Mouse (Mus musculus) heart, embryonic 16.5 days (tissue): ENCODE measurements around the gene Mib2. TPM values are rescaled to one million over a fixed set of nuclear protein-coding genes. Genes with fewer than 3 reads are reported as not detected.

Experiments
- ATAC-seq: fragments of 200-750 bp; cut with Nextera tagmentation; replicated peaks from 2 replicates; pipeline ENCODE4 v1.8.0; 2017; ENCODE audit warnings: moderate number of reproducible peaks; ENCODE audit not compliant: insufficient read depth, low FRiP score; ENCODE audit errors: extremely low read depth
- H3K27ac ChIP-seq: fragments of 300-500 bp; sonication (generic); 2 replicates; pipeline ENCODE4 v1.5.1; 2014; ENCODE audit warnings: mild to moderate bottlenecking, low read length, control low read depth, moderate library complexity
- H3K27me3 ChIP-seq: fragments of 300-500 bp; sonication (generic); 2 replicates; pipeline ENCODE4 v1.6.1; 2014; ENCODE audit warnings: low read length, mixed read lengths; ENCODE audit not compliant: control insufficient read depth, insufficient read depth
- H3K36me3 ChIP-seq: fragments of 300-500 bp; sonication (generic); 2 replicates; pipeline ENCODE4 v1.6.1; 2014; ENCODE audit not compliant: control insufficient read depth, insufficient read depth
- H3K4me1 ChIP-seq: fragments of 300-500 bp; sonication (generic); 2 replicates; pipeline ENCODE4 v1.6.1; 2014; ENCODE audit warnings: low read length, mixed read lengths; ENCODE audit not compliant: control insufficient read depth, insufficient read depth
- H3K4me2 ChIP-seq: fragments of 300-500 bp; sonication (generic); 2 replicates; pipeline ENCODE4 v1.6.1; 2014; ENCODE audit warnings: low read depth, mild to moderate bottlenecking, control low read depth, low read length
- H3K4me3 ChIP-seq: fragments of 300-500 bp; sonication (generic); 2 replicates; pipeline ENCODE4 v1.5.1; 2014; ENCODE audit warnings: mild to moderate bottlenecking, control low read depth, low read length
- H3K9ac ChIP-seq: fragments of 300-500 bp; sonication (generic); 2 replicates; pipeline ENCODE4 v1.6.1; 2014; ENCODE audit warnings: low read length, control low read depth
- H3K9me3 ChIP-seq: fragments of 300-500 bp; sonication (generic); replicated peaks from 2 replicates; pipeline ENCODE4 v1.6.1; 2016; ENCODE audit warnings: low read length; ENCODE audit not compliant: control insufficient read depth
- WGBS: fragments of 180-500 bp; shearing (Covaris S2); extraction: QIAGEN DNeasy Blood & Tissue Kit; methylation state at CpG from one replicate; pipeline ENCODE4 v1.1.7; 2014; 5-methylcytosine and 5-hydroxymethylcytosine counted together
- polyA plus RNA-seq: library from polyadenylated mRNA; unstranded; fragments of >200 nt; fragmentation: Nextera tagmentation; extraction: Ambion mirVana; gene quantifications from 2 replicates; pipeline ENCODE4 v1.2.1, GENCODE M21; 2015

Gene Mib2
- 18.2 and 19.6 TPM in 2 replicates for polyA plus RNA-seq

DNA sequence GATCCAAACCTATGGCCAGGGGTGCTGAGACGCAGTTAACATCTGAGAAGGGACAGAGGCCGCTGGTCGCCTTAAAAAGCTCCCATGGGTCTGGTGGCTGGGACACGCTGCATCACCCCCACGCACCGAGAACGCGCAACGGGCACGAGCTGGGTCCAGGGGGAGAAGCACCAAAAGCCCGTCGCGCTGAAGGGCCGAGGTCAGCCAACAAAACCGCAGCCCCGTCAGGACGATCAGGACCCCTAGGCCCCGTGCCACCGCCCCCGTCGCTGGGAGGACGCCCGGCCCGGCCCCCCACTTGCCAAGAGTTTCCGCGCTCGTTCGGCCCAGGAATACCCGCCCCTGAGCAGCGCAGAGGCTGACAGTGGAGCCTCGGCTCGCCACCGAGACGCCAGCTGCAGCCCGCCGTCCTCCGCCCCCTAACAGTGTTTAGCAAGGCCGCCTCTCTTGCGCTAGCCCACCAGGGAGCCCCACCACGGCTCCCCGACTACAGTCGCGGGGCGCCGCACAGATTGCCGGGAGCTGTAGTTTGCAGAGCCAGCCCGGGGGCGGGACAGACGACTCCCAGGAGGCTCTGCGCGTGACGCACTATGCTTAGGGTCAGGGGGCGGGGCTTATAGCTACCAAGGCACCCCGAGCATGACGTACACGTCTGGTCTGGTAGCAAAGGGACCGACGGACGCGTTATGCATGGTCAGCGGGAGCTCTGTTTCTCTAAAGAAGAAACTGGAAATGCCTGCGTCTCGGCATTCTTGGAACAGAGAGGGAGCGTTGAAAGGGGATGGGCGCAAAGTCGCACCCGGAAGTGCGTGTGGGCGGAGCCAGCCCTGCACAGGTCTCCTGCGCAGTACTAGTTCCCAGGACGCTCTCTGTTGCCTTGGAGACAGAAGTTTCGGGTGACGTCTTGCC is at the start of gene Mib2:
TSS of gene Mib2 (minus strand) at position 510 of the 909 bp plus-strand sequence.
- ATAC-seq: peak; percentile 99
- peak within 1 kb of the TSS; percentile 73 for H3K27ac ChIP-seq
- under 1% methylated on average over 73 of the region's 73 CpGs for WGBS
- H3K27me3 ChIP-seq: no peaks in the 10 kb centered on the region
- H3K36me3 ChIP-seq: peaks cover 6% of the 10 kb centered on the region
- H3K9me3 ChIP-seq: no peaks in the 10 kb centered on the region
- peak within 1 kb of the TSS; percentile 89 for H3K9ac ChIP-seq
- peak within 1 kb of the TSS; percentile 92 for H3K4me2 ChIP-seq
- peak within 1 kb of the TSS; percentile 92 for H3K4me3 ChIP-seq
- H3K4me1 ChIP-seq: peaks cover 10% of the 10 kb centered on the region

DNA sequence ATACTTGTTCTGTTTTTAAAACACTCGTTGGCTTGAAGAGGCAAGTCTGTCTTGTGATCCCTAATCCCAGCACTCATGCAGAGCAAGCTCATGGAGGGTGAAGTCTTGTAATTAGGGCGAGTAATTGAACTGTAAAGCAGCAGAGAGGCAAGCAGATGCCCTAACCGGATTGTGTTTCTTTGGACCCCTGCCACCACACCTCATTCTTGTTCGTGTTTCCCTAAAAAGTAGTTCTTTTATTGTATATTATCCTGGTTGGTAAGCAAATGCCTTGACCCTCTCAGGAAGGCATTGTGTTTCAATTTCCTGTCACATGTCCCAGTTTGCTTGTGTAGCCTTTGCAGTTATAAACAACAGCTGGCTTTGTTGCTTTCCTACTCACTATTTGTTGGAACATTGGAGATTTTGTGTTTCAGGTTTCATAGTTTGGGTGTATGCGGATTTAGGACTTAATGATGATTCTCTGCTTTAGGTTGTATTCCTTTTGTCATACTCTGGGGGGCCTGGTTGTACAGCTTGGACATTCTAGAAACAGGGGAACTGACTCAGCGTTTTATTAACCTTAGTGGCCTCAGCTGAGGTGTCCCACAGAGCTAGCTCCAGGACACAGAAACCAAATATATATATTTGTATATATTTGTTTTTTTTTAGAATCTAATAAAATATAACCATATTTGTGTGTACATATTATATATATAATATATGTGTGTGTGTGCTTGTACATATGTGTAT is 41.7 kb upstream of the Mib2 start:
- 0 out of 2 replicates have a peak overlapping the region, but pooled peaks have one; percentile 9 for H3K9ac ChIP-seq
- H3K27me3 ChIP-seq: no peaks in the 10 kb centered on the region
- peaks cover 13% of the 10 kb centered on the region for H3K4me1 ChIP-seq
- peaks cover 12% of the 10 kb centered on the region for H3K36me3 ChIP-seq
- H3K4me2 ChIP-seq: no peak overlapping the region
- no peak overlapping the region for H3K4me3 ChIP-seq
- no peaks in the 10 kb centered on the region for H3K9me3 ChIP-seq
- peak overlapping the region; percentile 64 for H3K27ac ChIP-seq
- WGBS: 47% methylated on average over 6 of the region's 6 CpGs
- no peak for ATAC-seq

DNA sequence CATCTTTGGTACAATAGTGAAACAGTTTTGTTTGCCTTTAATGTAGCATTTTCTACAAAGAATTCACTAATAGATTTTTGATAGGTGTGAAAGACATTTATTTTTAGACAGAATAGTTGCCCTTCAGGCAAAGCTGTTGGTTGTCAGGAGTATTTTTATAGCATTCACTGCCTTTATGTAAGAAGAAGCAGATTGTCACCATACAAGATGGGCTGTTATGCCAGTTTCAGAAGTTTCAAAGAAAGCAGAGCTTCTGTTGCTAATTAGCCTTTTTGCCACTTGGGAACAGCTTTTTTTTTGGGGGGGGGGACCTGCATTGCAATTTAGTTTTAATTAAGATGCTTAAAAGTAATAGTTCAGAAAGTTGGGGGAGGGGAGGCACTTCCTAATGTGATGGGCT is 40.0 kb upstream of the Mib2 start:
- Histone ChIP-seq H3K4me1 (peaks cover 17% of the 10 kb centered on the region), H3K4me2 (no peak overlapping the region), H3K36me3 (peaks cover 1% of the 10 kb centered on the region; the same call in 1 of the 2 replicates), H3K9me3 (no peaks in the 10 kb centered on the region), H3K27ac (no peak overlapping the region), H3K27me3 (no peaks in the 10 kb centered on the region), H3K9ac (no peak overlapping the region), H3K4me3 (no peak overlapping the region)
- no peak for ATAC-seq

DNA sequence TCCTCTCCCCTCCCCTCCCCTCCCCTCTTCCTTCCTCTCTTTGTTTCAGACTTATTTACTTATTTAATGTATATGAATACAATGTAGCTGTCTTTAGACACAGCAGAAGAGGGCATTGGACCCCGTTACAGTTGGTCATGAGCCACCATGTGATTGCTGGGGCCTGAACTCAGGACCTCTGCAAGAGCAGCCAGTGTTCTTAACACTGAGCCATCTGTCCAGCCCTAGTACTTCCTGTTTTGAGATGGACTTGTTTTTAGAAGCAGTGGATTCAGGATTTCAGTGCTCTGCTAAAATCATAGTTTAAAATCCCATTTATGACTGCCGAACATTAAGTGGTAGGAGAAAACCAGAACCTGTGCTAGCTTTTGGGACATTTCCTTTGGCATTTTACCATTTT is 39.6 kb upstream of the Mib2 start:
- H3K4me2 ChIP-seq: no peak overlapping the region
- 72% methylated on average over 2 of the region's 2 CpGs for WGBS
- no peak overlapping the region for H3K4me3 ChIP-seq
- H3K36me3 ChIP-seq: no peaks in the 10 kb centered on the region
- ATAC-seq: no peak
- H3K27me3 ChIP-seq: no peaks in the 10 kb centered on the region
- H3K9me3 ChIP-seq: no peaks in the 10 kb centered on the region
- H3K27ac ChIP-seq: no peak overlapping the region
- H3K9ac ChIP-seq: no peak overlapping the region
- H3K4me1 ChIP-seq: peaks cover 17% of the 10 kb centered on the region

DNA sequence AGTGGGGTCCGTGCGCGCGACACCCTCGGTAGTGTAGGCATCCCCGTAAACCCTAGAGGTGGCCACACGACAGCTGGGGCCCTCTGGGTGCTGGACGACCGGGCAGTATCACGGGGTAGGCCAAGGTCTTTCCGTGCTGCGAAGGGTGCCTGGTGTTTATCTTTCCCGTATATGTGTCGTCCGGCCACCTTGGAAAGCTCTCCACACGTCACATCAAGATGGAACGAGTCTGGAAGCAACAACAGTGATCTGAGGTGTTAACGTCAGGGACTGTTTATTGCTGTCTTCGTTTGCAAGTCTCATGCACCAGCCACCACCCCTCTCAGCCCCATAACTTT is 36.6 kb upstream of the Mib2 start:
- Histone ChIP-seq H3K27ac (peak overlapping the region; percentile 97), H3K9me3 (no peaks in the 10 kb centered on the region), H3K36me3 (no peaks in the 10 kb centered on the region), H3K9ac (peak overlapping the region; percentile 96), H3K4me1 (peaks cover 13% of the 10 kb centered on the region), H3K27me3 (no peaks in the 10 kb centered on the region), H3K4me2 (peak overlapping the region; percentile 80), H3K4me3 (peak overlapping the region; percentile 94)
- no peak for ATAC-seq
- WGBS: under 1% methylated on average over 19 of the region's 19 CpGs

DNA sequence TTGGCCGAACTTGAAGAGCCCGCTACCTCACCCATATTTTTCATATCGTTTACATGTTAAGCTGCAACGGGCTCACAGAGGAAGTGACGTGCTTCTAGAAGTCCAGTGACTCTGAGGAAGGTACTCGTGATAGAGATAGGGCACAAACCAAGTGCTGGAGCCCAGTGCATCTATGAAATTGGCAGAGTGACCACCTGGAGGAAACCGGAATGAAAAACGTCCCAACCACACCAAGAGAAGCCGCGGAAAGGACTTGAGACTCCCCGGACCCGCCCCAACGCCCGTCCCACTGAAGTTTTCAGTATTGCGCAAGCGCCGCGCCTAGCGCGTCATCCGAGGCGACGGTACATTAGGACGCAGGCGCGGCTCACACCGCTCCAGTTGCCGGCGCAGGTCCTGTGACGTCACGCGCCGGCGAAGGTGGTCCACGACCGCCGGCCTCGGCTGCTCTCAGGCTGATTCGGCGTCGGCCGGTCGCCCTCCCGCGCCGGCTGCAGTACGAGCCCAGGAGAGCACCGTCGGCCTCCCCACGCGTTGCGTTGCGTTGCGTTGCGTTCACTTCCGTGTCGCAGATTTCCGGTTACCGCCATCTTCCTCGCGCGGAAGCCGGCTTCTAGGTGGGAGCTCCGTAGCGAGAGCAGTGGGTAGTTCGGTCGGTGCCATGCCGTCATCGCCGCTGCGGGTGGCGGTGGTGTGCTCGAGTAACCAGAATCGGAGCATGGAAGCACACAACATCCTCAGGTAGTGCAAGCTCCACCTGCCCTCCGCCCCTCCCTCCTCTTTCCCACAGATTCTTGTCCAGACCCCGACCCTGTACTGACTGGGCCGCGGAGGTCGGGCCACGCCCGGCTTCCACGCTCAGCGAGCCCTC is 36.0 kb upstream of the Mib2 start, which contains the start of gene Ssu72:
TSS of gene Ssu72 (plus strand) at position 80 of the 871 bp plus-strand sequence.
- H3K4me3 ChIP-seq: peak within 1 kb of the TSS; percentile 94
- peak within 1 kb of the TSS; percentile 97 for H3K27ac ChIP-seq
- peaks cover 11% of the 10 kb centered on the region for H3K4me1 ChIP-seq
- H3K27me3 ChIP-seq: no peaks in the 10 kb centered on the region
- no peaks in the 10 kb centered on the region for H3K9me3 ChIP-seq
- H3K4me2 ChIP-seq: peak within 1 kb of the TSS; percentile 87
- ATAC-seq: peak; percentile 96
- WGBS: 1% methylated on average over 83 of the region's 83 CpGs
- peak within 1 kb of the TSS; percentile 96 for H3K9ac ChIP-seq
- no peaks in the 10 kb centered on the region for H3K36me3 ChIP-seq

- no peaks in the 10 kb centered on the region for H3K27me3 ChIP-seq
- no peak overlapping the region for H3K9ac ChIP-seq
- WGBS: 97% methylated on average over 4 of the region's 4 CpGs
- H3K36me3 ChIP-seq: no peaks in the 10 kb centered on the region
- no peak overlapping the region for H3K27ac ChIP-seq
- H3K4me1 ChIP-seq: peaks cover 9% of the 10 kb centered on the region
- H3K4me2 ChIP-seq: no peak overlapping the region
- no peak for ATAC-seq
- no peaks in the 10 kb centered on the region for H3K9me3 ChIP-seq
- no peak overlapping the region for H3K4me3 ChIP-seq
Measured at GRCm38 (mm10) chr4:155703425-155703929, 34.5 kb upstream of the Mib2 start.

DNA sequence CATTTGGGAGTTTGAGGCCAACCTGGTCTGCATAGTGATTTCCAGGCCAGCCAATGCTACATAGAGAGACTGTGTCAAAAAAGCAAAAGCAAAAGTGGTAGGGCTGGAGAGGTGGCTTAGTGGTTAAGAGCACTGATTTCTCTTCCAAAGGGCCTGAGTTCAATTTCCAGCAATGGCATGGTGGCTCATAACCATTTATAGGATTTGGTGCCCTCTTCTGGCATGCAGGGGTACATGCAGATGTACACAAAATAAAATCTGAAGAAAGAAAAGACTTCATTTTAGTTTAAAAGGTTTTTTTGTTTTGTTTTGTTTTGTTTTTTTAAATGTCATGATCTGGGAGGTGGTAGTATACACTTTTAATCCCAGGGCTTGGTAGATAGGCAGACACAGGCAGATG is 31.4 kb upstream of the Mib2 start:
- no peak overlapping the region for H3K9ac ChIP-seq
- no peak overlapping the region for H3K27ac ChIP-seq
- ATAC-seq: no peak
- H3K9me3 ChIP-seq: no peaks in the 10 kb centered on the region
- H3K4me3 ChIP-seq: no peak overlapping the region
- no peaks in the 10 kb centered on the region for H3K27me3 ChIP-seq
- no peak overlapping the region for H3K4me2 ChIP-seq
- no peaks in the 10 kb centered on the region for H3K36me3 ChIP-seq
- peaks cover 3% of the 10 kb centered on the region; the same call in 1 of the 2 replicates for H3K4me1 ChIP-seq
